Mouse (Mus musculus): Measurements from ENCODE around the gene Xndc1.

GRCm38 (mm10) chr7:102063891-102064290, 1.4 kb upstream of the Xndc1 start:
- TF ChIP-seq POLR2A (IDR thresholded peaks at IDR 0.05; ENCODE audit: insufficient read depth, low read depth, low read length) (no peak), CTCF (IDR thresholded peaks at IDR 0.05; ENCODE audit: insufficient read depth, low read depth, low read length) (no peak)
